Mouse (Mus musculus) lung, postnatal 0 days (tissue): ENCODE measurements around the gene Topbp1. TPM values are rescaled to one million over a fixed set of nuclear protein-coding genes. Genes with fewer than 3 reads are reported as not detected.
"Not testable (repeated sequence)": the region's sequence is repeated elsewhere in the genome, so short reads cannot be mapped to it uniquely, and the experiment has no call there.

Experiments used
- ATAC-seq: fragments of 200-750 bp; cut with Nextera tagmentation; 2 replicates; pipeline ENCODE4 v1.8.0; 2017; ENCODE audit warnings: moderate library complexity
- DNase-seq: peaks from one replicate; pipeline ENCODE4 v3.0.0-alpha.2; 2016; ENCODE audit warnings: low spot score
- H3K27ac ChIP-seq: fragments of 300-500 bp; sonication (generic); 2 replicates; pipeline ENCODE4 v1.5.1; 2014; ENCODE audit warnings: antibody characterized with exemption, mild to moderate bottlenecking, low read length, mixed read lengths
- H3K27me3 ChIP-seq: fragments of 300-500 bp; sonication (generic); replicated peaks from 2 replicates; pipeline ENCODE4 v1.6.1; 2014; ENCODE audit warnings: low read length, mixed read lengths; ENCODE audit not compliant: insufficient read depth
- H3K36me3 ChIP-seq: fragments of 300-500 bp; sonication (generic); 2 replicates; pipeline ENCODE4 v1.6.1; 2014; ENCODE audit warnings: low read length, mixed read lengths; ENCODE audit not compliant: insufficient read depth
- H3K4me1 ChIP-seq: fragments of 300-500 bp; sonication (generic); 2 replicates; pipeline ENCODE4 v1.6.1; 2014; ENCODE audit warnings: antibody characterized with exemption, low read depth, low read length, mixed read lengths; ENCODE audit not compliant: insufficient read depth
- H3K4me2 ChIP-seq: fragments of 300-500 bp; sonication (generic); replicated peaks from 2 replicates; pipeline ENCODE4 v1.6.1; 2014; ENCODE audit warnings: low read depth, mild to moderate bottlenecking, low read length, moderate library complexity, mixed read lengths
- H3K4me3 ChIP-seq: fragments of 300-500 bp; sonication (generic); 2 replicates; pipeline ENCODE4 v1.5.1; 2014; ENCODE audit warnings: low read depth, low read length
- H3K9ac ChIP-seq: fragments of 300-500 bp; sonication (generic); replicated peaks from 2 replicates; pipeline ENCODE4 v1.6.1; 2014; ENCODE audit warnings: low read depth, mild to moderate bottlenecking
- H3K9me3 ChIP-seq: fragments of 300-500 bp; sonication (generic); 2 replicates; pipeline ENCODE4 v1.6.1; 2016; ENCODE audit warnings: low read length, mixed read lengths
- CTCF ChIP-seq: IDR thresholded peaks from 2 replicates; pipeline ENCODE4 v1.5.1; 2016; ENCODE audit warnings: antibody characterized with exemption, mild to moderate bottlenecking
- EP300 ChIP-seq: IDR thresholded peaks from 2 replicates; pipeline ENCODE4 v1.6.1; 2016; ENCODE audit warnings: antibody characterized with exemption, mild to moderate bottlenecking, control low read depth
- WGBS: fragments of 180-500 bp; shearing (Covaris S2); extraction: QIAGEN DNeasy Blood & Tissue Kit; methylation state at CpG from one replicate; pipeline ENCODE4 v1.1.7; 2014; 5-methylcytosine and 5-hydroxymethylcytosine counted together
- polyA plus RNA-seq: library from polyadenylated mRNA; unstranded; fragments of >200 nt; fragmentation: Nextera tagmentation; extraction: Ambion mirVana; gene quantifications from 2 replicates; pipeline ENCODE4 v1.2.1, GENCODE M21; 2015

Topbp1 gene
- polyA plus RNA-seq, 1 experiment from 2014 or later, result 15.7 TPM

DNA sequence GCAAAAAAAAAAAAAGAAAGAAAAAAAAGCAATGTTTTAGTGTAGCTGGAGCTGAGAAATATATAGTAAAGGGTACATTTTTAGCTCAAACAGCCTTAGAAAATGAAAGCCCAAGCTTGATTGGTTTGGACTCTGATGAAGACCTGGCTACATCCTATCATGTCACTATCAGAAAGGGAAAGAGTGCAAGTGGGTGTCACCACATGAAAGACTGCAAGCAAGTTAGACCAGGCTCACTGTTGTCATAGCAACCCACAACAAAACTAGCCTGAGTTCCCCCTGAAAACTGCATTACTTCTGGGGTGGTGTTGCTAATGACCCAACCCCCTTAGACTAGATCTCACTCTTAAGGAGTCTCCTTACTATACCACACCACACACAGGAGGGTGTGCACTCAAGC, 31.9 kb downstream of the Topbp1 start:
- Histone ChIP-seq H3K4me2 (no peak overlapping the region), H3K27me3 (no peaks in the 10 kb centered on the region), H3K9ac (no peak overlapping the region), H3K4me3 (no peak overlapping the region), H3K4me1 (no peaks in the 10 kb centered on the region), H3K27ac (no peak overlapping the region), H3K9me3 (no peaks in the 10 kb centered on the region), H3K36me3 (peaks cover 30% of the 10 kb centered on the region; the same call in 1 of the 2 replicates)
- DNase-seq (no peak), ATAC-seq (no peak)
- TF ChIP-seq EP300 (no peak), CTCF (no peak)

DNA sequence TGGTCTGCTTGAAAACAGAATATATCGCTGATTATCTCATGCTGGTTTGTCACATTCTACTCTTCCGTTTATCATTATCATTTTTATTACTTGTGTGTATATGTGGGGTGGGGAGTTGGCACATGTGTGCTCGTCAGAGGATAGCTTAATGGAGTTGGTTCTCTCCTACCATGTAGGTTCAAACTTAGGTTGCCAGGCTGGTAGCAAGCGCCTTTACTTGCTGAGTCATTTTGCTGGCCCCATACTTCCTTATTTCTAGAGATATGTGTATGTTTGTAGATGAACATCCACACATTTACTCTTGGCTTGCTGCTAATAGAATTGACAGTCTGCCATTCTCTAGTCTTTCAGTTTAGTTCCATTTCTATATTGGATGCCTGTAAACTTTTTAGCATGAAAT, 42.0 kb downstream of the Topbp1 start:
- TF ChIP-seq EP300, result no peak
- no peak for TF ChIP-seq CTCF
- no peak for DNase-seq
- Histone ChIP-seq H3K9me3 (no peaks in the 10 kb centered on the region), H3K9ac (no peak overlapping the region), H3K27ac (no peak overlapping the region), H3K4me3 (no peak overlapping the region), H3K4me2 (no peak overlapping the region), H3K4me1 (no peaks in the 10 kb centered on the region), H3K36me3 (peaks cover 16% of the 10 kb centered on the region; the same call in 1 of the 2 replicates), H3K27me3 (no peaks in the 10 kb centered on the region)
- WGBS, result 67% methylated on average over 4 of the region's 4 CpGs
- no peak for ATAC-seq

DNA sequence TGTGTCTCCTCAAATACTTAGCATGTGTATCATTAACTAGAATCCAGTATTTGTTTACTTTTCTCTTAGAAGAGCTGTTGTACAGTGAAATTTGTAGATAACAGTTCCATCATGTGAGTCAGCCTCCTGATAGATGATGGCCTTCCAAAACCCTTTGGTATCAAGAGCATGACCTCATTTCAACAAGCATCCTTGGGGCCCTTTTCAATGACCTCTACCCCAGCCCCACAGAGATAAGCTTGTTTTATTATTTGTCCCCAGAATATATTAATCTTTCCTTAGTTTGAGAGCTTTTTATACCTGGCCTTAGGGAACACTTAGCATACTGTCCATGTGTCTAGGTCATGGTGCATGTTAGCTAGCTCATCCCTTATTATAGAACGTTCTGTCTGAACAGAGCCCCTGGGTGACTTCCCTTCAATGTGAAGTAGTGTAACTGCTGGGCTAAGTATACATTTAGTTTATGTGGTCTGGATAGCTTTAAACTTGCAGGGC, 43.0 kb downstream of the Topbp1 start:
- Histone ChIP-seq H3K27ac (no peak overlapping the region), H3K9me3 (no peaks in the 10 kb centered on the region), H3K4me1 (no peaks in the 10 kb centered on the region), H3K27me3 (no peaks in the 10 kb centered on the region), H3K9ac (no peak overlapping the region), H3K4me3 (no peak overlapping the region), H3K36me3 (peaks cover 13% of the 10 kb centered on the region; the same call in 1 of the 2 replicates), H3K4me2 (no peak overlapping the region)
- TF ChIP-seq EP300 (no peak), CTCF (no peak)
- no peak for DNase-seq
- no peak for ATAC-seq
- 66% methylated on average over 1 of the region's 1 CpGs for WGBS

DNA sequence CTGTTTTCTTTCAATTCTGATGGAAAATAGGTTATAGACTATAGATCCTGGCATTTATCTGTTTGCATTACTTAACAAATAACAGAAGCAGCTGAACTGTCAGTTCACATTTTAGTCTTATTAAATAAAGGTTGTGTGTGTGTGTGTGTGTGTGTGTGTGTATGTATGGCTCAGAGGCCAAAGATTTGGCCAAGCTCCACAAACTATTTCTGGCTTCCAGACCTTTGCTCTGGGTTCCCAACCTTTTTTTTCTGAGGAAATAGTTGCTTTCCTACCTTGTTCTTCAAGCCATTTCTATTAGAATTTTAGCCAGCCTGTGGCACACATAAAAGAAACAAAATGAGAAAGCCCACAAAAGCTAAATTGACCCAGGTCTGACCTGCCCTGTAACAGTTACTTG, 43.8 kb downstream of the Topbp1 start:
- ATAC-seq, result no peak
- Histone ChIP-seq H3K9ac (no peak overlapping the region), H3K4me3 (no peak overlapping the region), H3K36me3 (0 out of 2 replicates have a peak, but pooled peaks cover 11% of the 10 kb centered on the region), H3K27me3 (no peaks in the 10 kb centered on the region), H3K4me1 (no peaks in the 10 kb centered on the region), H3K4me2 (no peak overlapping the region), H3K27ac (no peak overlapping the region), H3K9me3 (no peaks in the 10 kb centered on the region)
- TF ChIP-seq CTCF (no peak), EP300 (no peak)
- DNase-seq, result no peak

DNA sequence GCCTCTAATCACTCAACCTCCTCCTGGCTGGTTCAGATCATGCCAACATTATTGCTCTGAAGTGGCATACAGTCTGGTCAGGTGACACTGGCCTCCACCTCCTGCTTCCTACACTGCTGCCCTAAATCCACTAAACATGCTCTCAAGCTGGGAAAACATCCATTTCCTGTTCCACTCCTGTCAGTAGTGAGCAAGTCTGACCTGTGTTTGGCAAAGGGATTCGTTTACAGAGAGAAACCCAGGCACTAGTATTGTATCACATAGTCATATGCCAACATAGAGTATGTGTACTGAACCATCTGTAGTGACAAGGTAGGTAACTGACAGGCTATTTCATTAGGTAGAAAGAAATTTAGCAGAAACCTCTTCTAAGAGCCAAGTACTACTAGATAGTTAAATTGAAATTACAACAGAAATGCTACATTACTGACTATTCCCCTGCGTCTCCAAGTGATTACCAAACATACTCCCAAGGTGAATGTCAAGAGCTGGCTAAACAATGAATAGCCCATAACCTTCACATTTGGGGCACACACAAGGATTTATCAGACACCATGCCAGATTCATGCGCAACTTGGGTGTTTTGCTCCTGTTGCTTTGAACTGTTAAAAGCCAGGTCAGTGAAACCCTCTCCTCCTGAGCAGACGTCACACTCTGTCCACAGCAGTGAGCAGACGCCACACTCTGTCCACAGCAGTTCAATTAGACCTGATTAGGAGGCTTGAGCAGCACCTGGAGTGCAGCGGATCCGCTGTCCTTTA, 48.7 kb downstream of the Topbp1 start:
- not testable (repeated sequence) for H3K4me3 ChIP-seq, H3K9ac ChIP-seq, H3K27me3 ChIP-seq, DNase-seq, ATAC-seq, H3K4me2 ChIP-seq, H3K9me3 ChIP-seq, H3K4me1 ChIP-seq, H3K36me3 ChIP-seq, H3K27ac ChIP-seq
- 69% methylated on average over 7 of the region's 7 CpGs for WGBS

DNA sequence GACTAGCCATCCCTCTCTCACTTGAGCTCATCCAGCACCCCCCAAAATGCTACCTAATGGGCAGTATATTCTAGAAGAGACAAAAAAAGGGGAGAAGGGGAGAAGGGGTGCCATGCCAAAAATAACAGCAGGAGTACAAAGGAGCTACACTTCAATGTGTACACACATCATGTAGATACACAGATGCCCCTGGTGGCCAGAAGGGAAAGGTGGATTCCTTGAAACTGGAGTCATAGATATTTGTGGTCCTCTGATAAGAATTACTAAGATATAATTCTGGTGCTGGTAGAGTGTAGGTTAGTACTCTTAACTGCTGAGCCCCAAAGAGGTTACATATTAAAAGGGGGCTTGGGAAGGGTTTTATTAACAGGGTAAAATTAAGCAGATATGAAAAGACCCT, 52.9 kb downstream of the Topbp1 start:
- ATAC-seq (no peak), DNase-seq (no peak)
- H3K9me3 ChIP-seq, result no peaks in the 10 kb centered on the region
- no peaks in the 10 kb centered on the region for H3K4me1 ChIP-seq
- no peak overlapping the region for H3K9ac ChIP-seq
- peaks cover 6% of the 10 kb centered on the region; the same call in 1 of the 2 replicates for H3K36me3 ChIP-seq
- no peak overlapping the region for H3K4me3 ChIP-seq
- no peak overlapping the region for H3K27ac ChIP-seq
- no peak overlapping the region for H3K4me2 ChIP-seq
- no peaks in the 10 kb centered on the region for H3K27me3 ChIP-seq
- TF ChIP-seq EP300 (no peak), CTCF (peak; percentile 59)
